Mouse (Mus musculus): ENCODE measurements around the gene Pir. TPM values are rescaled to one million over a fixed set of nuclear protein-coding genes. Genes with fewer than 3 reads are reported as not detected.

Gene Pir
- total and polyA plus RNA-seq, 3 experiments: not detected

DNA sequence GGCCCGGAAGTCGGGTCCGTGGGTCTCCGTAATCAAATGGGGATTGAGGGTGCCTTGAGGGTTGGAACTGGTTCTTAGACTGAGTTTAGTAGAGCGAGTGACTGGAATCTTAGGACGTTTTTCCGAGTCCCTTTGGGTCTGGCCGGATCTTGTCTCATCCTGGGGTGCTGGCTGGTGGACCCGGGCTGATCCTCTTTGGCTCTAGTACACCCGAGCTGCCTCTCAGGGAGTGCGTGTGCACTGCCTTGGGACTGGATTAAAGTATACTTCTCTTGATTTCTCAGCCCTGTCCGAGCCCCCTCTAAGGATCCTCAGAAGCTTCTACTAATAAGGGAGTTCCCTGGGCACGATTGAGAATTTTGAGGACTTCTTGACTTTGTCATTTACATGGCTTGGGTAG, 150.8 kb downstream of the Pir start:
- H3K4me3 ChIP-seq (replicated peaks in 1 of 3; ENCODE audit: low read depth in 2 of 3, low read length in 2 of 3, poor library complexity in 1 of 3): peak overlapping the region; percentile 68 to 77 (median 77)
- peak overlapping the region; percentile 92 for H3K9ac ChIP-seq (ENCODE audit: insufficient read depth, low read depth)
- no peak overlapping the region for H3K27ac ChIP-seq (ENCODE audit: insufficient read depth, low read depth)
- TF ChIP-seq RCOR1 (conservative IDR thresholded peaks at IDR 0.05; ENCODE audit: low read depth, low read length) (no peak), MAFK (IDR thresholded peaks at IDR 0.05; ENCODE audit: insufficient replicate concordance, low read length) (no peak), SIN3A (IDR thresholded peaks at IDR 0.05; ENCODE audit: low read length) (no peak), CHD1 (IDR thresholded peaks at IDR 0.05; ENCODE audit: low read depth, low read length) (no peak), HCFC1 (IDR thresholded peaks at IDR 0.05; ENCODE audit: low read depth, low read length) (no peak), POLR2AphosphoS2 (IDR thresholded peaks at IDR 0.05; ENCODE audit: low read depth, low read length) (no peak)
- in situ Hi-C loops (cut with MboI; ENCODE audit: low pct_ligation_motif_present, low pct_unique_long_range_greater_than_20kb, low sequenced_read_pairs) (no loop called here), dilution Hi-C loops (cut with MboI; ENCODE audit: extremely low pct_ligation_motif_present, extremely low pct_unique_long_range_greater_than_20kb, low sequenced_read_pairs) (no loop called here)
- H3K4me1 ChIP-seq (ENCODE audit: control insufficient read depth in 1 of 2, insufficient read depth in 2 of 2): peaks cover 0 to 15% of the 10 kb centered on the region in 2 experiments; a peak in 1 of 4 replicates
- no peaks in the 10 kb centered on the region for H3K27me3 ChIP-seq (replicated peaks)
- peaks cover 10% of the 10 kb centered on the region; the same call in 1 of the 2 replicates for H3K79me2 ChIP-seq (replicated peaks; ENCODE audit: control insufficient read depth, extremely low read depth, insufficient read depth, poor library complexity, severe bottlenecking)
- peak overlapping the region; percentile 62; the same call in 1 of the 2 replicates for H3K4me2 ChIP-seq (ENCODE audit: insufficient read depth, low read depth, poor library complexity, severe bottlenecking)
- no peak for DNase-seq (ENCODE audit: extremely low read depth)
- H3K9me3 ChIP-seq (replicated peaks; ENCODE audit: low read length): no peaks in the 10 kb centered on the region
- peaks cover 7 to 16% of the 10 kb centered on the region in 2 experiments for H3K36me3 ChIP-seq (replicated peaks in 1 of 2; ENCODE audit: control insufficient read depth in 1 of 2, insufficient read depth in 1 of 2, low read length in 1 of 2)

DNA sequence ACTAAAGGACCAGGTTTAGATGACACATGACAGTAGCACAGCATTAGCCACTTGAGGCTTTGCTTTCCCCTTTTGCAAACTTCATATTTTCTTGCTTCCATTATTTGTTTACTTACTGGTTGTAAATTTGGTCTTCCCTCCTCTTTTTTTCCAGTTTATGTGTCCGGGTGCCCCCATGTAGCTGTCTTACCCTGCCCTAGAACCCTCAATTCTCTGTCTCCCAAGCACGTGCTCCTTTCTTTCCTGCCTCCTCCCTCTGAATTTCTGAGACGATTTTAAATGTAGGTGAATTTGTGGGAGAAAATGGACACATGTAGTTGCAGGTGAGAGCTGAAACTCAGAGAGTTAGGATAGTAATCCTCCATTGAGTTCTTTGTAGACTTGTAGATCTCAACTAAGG, 151.3 kb downstream of the Pir start:
- Histone ChIP-seq H3K27ac (ENCODE audit: insufficient read depth, low read depth) (no peak overlapping the region), H3K4me3 (replicated peaks in 1 of 3; ENCODE audit: low read depth in 2 of 3, low read length in 2 of 3, poor library complexity in 1 of 3) (peak overlapping the region; percentile 68 to 77 (median 77)), H3K9ac (ENCODE audit: insufficient read depth, low read depth) (peak overlapping the region; percentile 92), H3K9me3 (replicated peaks; ENCODE audit: low read length) (no peaks in the 10 kb centered on the region), H3K79me2 (replicated peaks; ENCODE audit: control insufficient read depth, extremely low read depth, insufficient read depth, poor library complexity, severe bottlenecking) (peaks cover 10% of the 10 kb centered on the region; the same call in 1 of the 2 replicates), H3K36me3 (replicated peaks in 1 of 2; ENCODE audit: control insufficient read depth in 1 of 2, insufficient read depth in 1 of 2, low read length in 1 of 2) (peaks cover 7 to 19% of the 10 kb centered on the region in 2 experiments), H3K4me2 (ENCODE audit: insufficient read depth, low read depth, poor library complexity, severe bottlenecking) (peak overlapping the region; percentile 62; the same call in 1 of the 2 replicates), H3K27me3 (replicated peaks) (no peaks in the 10 kb centered on the region), H3K4me1 (ENCODE audit: control insufficient read depth in 1 of 2, insufficient read depth in 2 of 2) (peaks cover 0 to 15% of the 10 kb centered on the region in 2 experiments; a peak in 1 of 4 replicates)
- dilution Hi-C loops (cut with MboI; ENCODE audit: extremely low pct_ligation_motif_present, extremely low pct_unique_long_range_greater_than_20kb, low sequenced_read_pairs): no loop called here
- TF ChIP-seq ETS1 (conservative IDR thresholded peaks at IDR 0.05; ENCODE audit: low read depth, low read length) (no peak), EP300 (IDR thresholded peaks at IDR 0.05; ENCODE audit: low read length) (no peak), UBTF (IDR thresholded peaks at IDR 0.05; ENCODE audit: low read depth, low read length) (no peak), HCFC1 (IDR thresholded peaks at IDR 0.05; ENCODE audit: low read depth, low read length) (no peak), CHD1 (IDR thresholded peaks at IDR 0.05; ENCODE audit: low read depth, low read length) (no peak), POLR2AphosphoS2 (IDR thresholded peaks at IDR 0.05; ENCODE audit: low read depth, low read length) (no peak), E2F4 (IDR thresholded peaks at IDR 0.05; ENCODE audit: insufficient replicate concordance, low read depth, low read length) (no peak), JUN (IDR thresholded peaks at IDR 0.05; ENCODE audit: insufficient read depth, low read depth, low read length) (no peak), JUND (conservative IDR thresholded peaks at IDR 0.05; ENCODE audit: low read depth, low read length) (no peak), MXI1 (IDR thresholded peaks at IDR 0.05; ENCODE audit: low read depth, low read length) (no peak), GABPA (IDR thresholded peaks at IDR 0.05; ENCODE audit: insufficient replicate concordance, low read depth, low read length) (no peak), MYC (IDR thresholded peaks at IDR 0.05; ENCODE audit: low read depth, low read length) (no peak), SMC3 (IDR thresholded peaks at IDR 0.05; ENCODE audit: low read depth, low read length) (no peak), MAFK (IDR thresholded peaks at IDR 0.05; ENCODE audit: insufficient replicate concordance, low read length) (no peak)
- in situ Hi-C loops (cut with MboI; ENCODE audit: low pct_ligation_motif_present, low pct_unique_long_range_greater_than_20kb, low sequenced_read_pairs): no loop called here
- DNase-seq (ENCODE audit: extremely low read depth): no peak

Other genes with a start within 250 kb of the Pir start
- 0.13 and 0.17 TPM in 2 replicates for gene Car5b, start 241.4 kb upstream of the Pir start, total RNA-seq (2012; rRNA removed)
- gene Car5b, start 241.4 kb upstream of the Pir start, total RNA-seq (2014; rRNA removed): not detected in 2 replicates
- 0.12 TPM in 1 of 2 replicates, not detected in the other for gene Car5b, start 241.4 kb upstream of the Pir start, polyA plus RNA-seq (2012; ENCODE audit: insufficient read length, low read depth)
- gene Siah1b, start 192.9 kb upstream of the Pir start, total RNA-seq (2012; rRNA removed): 11.5 and 14.9 TPM in 2 replicates
- gene Siah1b, start 192.9 kb upstream of the Pir start, total RNA-seq (2014; rRNA removed): 28.1 and 29.3 TPM in 2 replicates
- 19.3 and 21.5 TPM in 2 replicates for gene Siah1b, start 192.9 kb upstream of the Pir start, polyA plus RNA-seq (2012; ENCODE audit: insufficient read length, low read depth)
- gene Cltrn, start 180.5 kb upstream of the Pir start, total RNA-seq (2012; rRNA removed): not detected in 2 replicates
- not detected in 2 replicates for gene Cltrn, start 180.5 kb upstream of the Pir start, total RNA-seq (2014; rRNA removed)
- not detected in 2 replicates for gene Cltrn, start 180.5 kb upstream of the Pir start, polyA plus RNA-seq (2012; ENCODE audit: insufficient read length, low read depth)
- gene Ace2, start 130.0 kb upstream of the Pir start, total RNA-seq (2012; rRNA removed): 0.08 TPM in 1 of 2 replicates, not detected in the other
- gene Ace2, start 130.0 kb upstream of the Pir start, total RNA-seq (2014; rRNA removed): not detected in 2 replicates
- not detected in 2 replicates for gene Ace2, start 130.0 kb upstream of the Pir start, polyA plus RNA-seq (2012; ENCODE audit: insufficient read length, low read depth)
- not detected in 2 replicates for gene Bmx, start 11.2 kb upstream of the Pir start, total RNA-seq (2012; rRNA removed)
- 0.08 TPM in 1 of 2 replicates, not detected in the other for gene Bmx, start 11.2 kb upstream of the Pir start, total RNA-seq (2014; rRNA removed)
- gene Bmx, start 11.2 kb upstream of the Pir start, polyA plus RNA-seq (2012; ENCODE audit: insufficient read length, low read depth): not detected in 2 replicates
- not detected in 2 replicates for gene Vegfd, start 104.0 kb downstream of the Pir start, total RNA-seq (2012; rRNA removed)
- 0.28 TPM in 1 of 2 replicates, not detected in the other for gene Vegfd, start 104.0 kb downstream of the Pir start, total RNA-seq (2014; rRNA removed)
- not detected in 2 replicates for gene Vegfd, start 104.0 kb downstream of the Pir start, polyA plus RNA-seq (2012; ENCODE audit: insufficient read length, low read depth)
- 9.2 and 10.0 TPM in 2 replicates for gene Piga, start 150.4 kb downstream of the Pir start, total RNA-seq (2012; rRNA removed)
- 17.8 and 18.5 TPM in 2 replicates for gene Piga, start 150.4 kb downstream of the Pir start, total RNA-seq (2014; rRNA removed)
- 13.0 and 14.7 TPM in 2 replicates for gene Piga, start 150.4 kb downstream of the Pir start, polyA plus RNA-seq (2012; ENCODE audit: insufficient read length, low read depth)
- not detected in 2 replicates for gene Asb11, start 167.6 kb downstream of the Pir start, total RNA-seq (2012; rRNA removed)
- not detected in 2 replicates for gene Asb11, start 167.6 kb downstream of the Pir start, total RNA-seq (2014; rRNA removed)
- gene Asb11, start 167.6 kb downstream of the Pir start, polyA plus RNA-seq (2012; ENCODE audit: insufficient read length, low read depth): not detected in 2 replicates
- gene Asb9, start 237.0 kb downstream of the Pir start, total RNA-seq (2012; rRNA removed): not detected in 2 replicates
- gene Asb9, start 237.0 kb downstream of the Pir start, total RNA-seq (2014; rRNA removed): not detected in 2 replicates
- not detected in 2 replicates for gene Asb9, start 237.0 kb downstream of the Pir start, polyA plus RNA-seq (2012; ENCODE audit: insufficient read length, low read depth)